Comparison of ENCODE assay signal across 11 mouse cellular contexts in genomic region chr3:88376644-88377043, GRCm38 (mm10). TPM values are rescaled to one million over a fixed set of nuclear protein-coding genes. Genes with fewer than 3 reads are reported as not detected.
DNase-seq lines count a peak whose midpoint lies in the region; ATAC-seq and TF ChIP-seq lines count a peak whose summit lies in the region.
"Not testable (repeated sequence)": the region's sequence is repeated elsewhere in the genome, so short reads cannot be mapped to it uniquely, and the experiment has no call there.
"Had no signal": no experiment of that assay in that cellular context is flagged by ENCODE, and none has a peak within 500 bp of the region (broad histone marks: within the 10 kb centered on the region; RNA-seq: fewer than 3 reads in every experiment).

No protein-coding gene starts in this region.

- 11% methylated on average over 5 of the region's 7 CpGs for WGBS in embryonic facial prominence, embryonic 11.5 days
- 40% methylated on average over 7 of the region's 7 CpGs for WGBS in forebrain, embryonic 13.5 days
- WGBS in heart, embryonic 15.5 days: 22% methylated on average over 6 of the region's 7 CpGs
- WGBS in hindbrain, embryonic 16.5 days: 20% methylated on average over 6 of the region's 7 CpGs
- 16% methylated on average over 5 of the region's 7 CpGs for WGBS in kidney, postnatal 0 days
- WGBS in liver, embryonic 12.5 days (ENCODE audit: insufficient replicate concordance): 33% methylated on average over 7 of the region's 7 CpGs
- 25% methylated on average over 5 of the region's 7 CpGs for WGBS in midbrain, embryonic 14.5 days
- WGBS in neural tube, embryonic 15.5 days: 24% methylated on average over 7 of the region's 7 CpGs

- H3K4me2 ChIP-seq in embryonic facial prominence, embryonic 11.5 days (ENCODE audit: low read depth, low read length): peak overlapping the region; percentile 39
- 0 out of 2 replicates have a peak overlapping the region, but pooled peaks have one; percentile 42 for H3K4me2 ChIP-seq in forebrain, embryonic 13.5 days
- H3K4me2 ChIP-seq in heart, embryonic 15.5 days: peak overlapping the region; percentile 52
- H3K4me2 ChIP-seq in hindbrain, embryonic 16.5 days (ENCODE audit: low read length): not testable (repeated sequence)
- peak overlapping the region; percentile 39; the same call in 1 of the 2 replicates for H3K4me2 ChIP-seq in kidney, postnatal 0 days (ENCODE audit: low read length)
- peak overlapping the region; percentile 49; the same call in 1 of the 2 replicates for H3K4me2 ChIP-seq in liver, embryonic 12.5 days
- H3K4me2 ChIP-seq in midbrain, embryonic 14.5 days (ENCODE audit: low read length): peak overlapping the region; percentile 19; the same call in 1 of the 2 replicates
- peak overlapping the region; percentile 46 for H3K4me2 ChIP-seq in neural tube, embryonic 15.5 days

- not testable (repeated sequence) for ATAC-seq in embryonic facial prominence, embryonic 11.5 days (replicated peaks; ENCODE audit: insufficient number of reproducible peaks, low FRiP score, low TSS enrichment, low read depth); heart, embryonic 15.5 days (replicated peaks; ENCODE audit: insufficient number of reproducible peaks, insufficient read depth, low FRiP score, low read depth); kidney, postnatal 0 days (replicated peaks; ENCODE audit: low FRiP score, low read depth)
- ATAC-seq in forebrain, embryonic 13.5 days: peak; percentile 9; the same call in 1 of the 2 replicates
- peak; percentile 48 for ATAC-seq in hindbrain, embryonic 16.5 days
- peak; percentile 14; the same call in 1 of the 2 replicates for ATAC-seq in liver, embryonic 12.5 days
- ATAC-seq in midbrain, embryonic 14.5 days (ENCODE audit: low FRiP score, low TSS enrichment): peak; percentile 37; the same call in 1 of the 2 replicates
- peak; percentile 37; the same call in 1 of the 2 replicates for ATAC-seq in neural tube, embryonic 15.5 days (ENCODE audit: low FRiP score)

- not testable (repeated sequence) for H3K4me1 ChIP-seq in embryonic facial prominence, embryonic 11.5 days (ENCODE audit: control insufficient read depth, insufficient read depth, low read length); heart, embryonic 15.5 days (replicated peaks); hindbrain, embryonic 16.5 days (ENCODE audit: control insufficient read depth, insufficient read depth, low read depth, low read length); kidney, postnatal 0 days (replicated peaks; ENCODE audit: insufficient read depth, low read length); midbrain, embryonic 14.5 days (ENCODE audit: control insufficient read depth, insufficient read depth, low read length); neural tube, embryonic 15.5 days
- H3K4me1 ChIP-seq in forebrain, embryonic 13.5 days: peaks cover 13% of the 10 kb centered on the region
- peaks cover 13% of the 10 kb centered on the region for H3K4me1 ChIP-seq in liver, embryonic 12.5 days

- not testable (repeated sequence) for H3K27me3 ChIP-seq in embryonic facial prominence, embryonic 11.5 days (ENCODE audit: control insufficient read depth, insufficient read depth, low read length); forebrain, embryonic 13.5 days; heart, embryonic 15.5 days; hindbrain, embryonic 16.5 days (replicated peaks; ENCODE audit: control insufficient read depth, insufficient read depth, low read length); kidney, postnatal 0 days (ENCODE audit: insufficient read depth, low read length); liver, embryonic 12.5 days (replicated peaks); midbrain, embryonic 14.5 days (ENCODE audit: control insufficient read depth, insufficient read depth, low read length); neural tube, embryonic 15.5 days (replicated peaks)

- not testable (repeated sequence) for H3K36me3 ChIP-seq in embryonic facial prominence, embryonic 11.5 days (replicated peaks; ENCODE audit: control insufficient read depth, insufficient read depth, low read depth, low read length); forebrain, embryonic 13.5 days (ENCODE audit: poor library complexity, severe bottlenecking); heart, embryonic 15.5 days; hindbrain, embryonic 16.5 days (ENCODE audit: control insufficient read depth, insufficient read depth, low read length); kidney, postnatal 0 days (ENCODE audit: insufficient read depth, low read length); liver, embryonic 12.5 days; midbrain, embryonic 14.5 days (ENCODE audit: control insufficient read depth, insufficient read depth, low read length); neural tube, embryonic 15.5 days

- H3K27ac ChIP-seq in embryonic facial prominence, embryonic 11.5 days (replicated peaks; ENCODE audit: low read depth, low read length); heart, embryonic 15.5 days; hindbrain, embryonic 16.5 days (ENCODE audit: low read depth, low read length); liver, embryonic 12.5 days; midbrain, embryonic 14.5 days (replicated peaks; ENCODE audit: low read depth, low read length): not testable (repeated sequence)
- H3K27ac ChIP-seq in forebrain, embryonic 13.5 days: peak overlapping the region; percentile 77
- H3K27ac ChIP-seq in kidney, postnatal 0 days: 0 out of 2 replicates have a peak overlapping the region, but pooled peaks have one; percentile 64
- H3K27ac ChIP-seq in neural tube, embryonic 15.5 days (replicated peaks): peak overlapping the region; percentile 61; the same call in 1 of the 2 replicates

- not testable (repeated sequence) for H3K9ac ChIP-seq in embryonic facial prominence, embryonic 11.5 days (replicated peaks; ENCODE audit: low read length); heart, embryonic 15.5 days; hindbrain, embryonic 16.5 days (ENCODE audit: low read depth, low read length); kidney, postnatal 0 days (ENCODE audit: low read depth, low read length); liver, embryonic 12.5 days; midbrain, embryonic 14.5 days (replicated peaks; ENCODE audit: low read length); neural tube, embryonic 15.5 days (replicated peaks)
- H3K9ac ChIP-seq in forebrain, embryonic 13.5 days: peak overlapping the region; percentile 40; the same call in 1 of the 2 replicates

- not testable (repeated sequence) for H3K4me3 ChIP-seq in embryonic facial prominence, embryonic 11.5 days (ENCODE audit: low read depth, low read length); forebrain, embryonic 13.5 days; heart, embryonic 15.5 days; hindbrain, embryonic 16.5 days (ENCODE audit: low read length); kidney, postnatal 0 days (replicated peaks; ENCODE audit: low read depth, low read length); liver, embryonic 12.5 days; midbrain, embryonic 14.5 days (replicated peaks; ENCODE audit: low read depth, low read length); neural tube, embryonic 15.5 days (replicated peaks)

- TF ChIP-seq CTCF in kidney, postnatal 0 days (IDR thresholded peaks at IDR 0.05; ENCODE audit: low read depth): not testable (repeated sequence)

- not testable (repeated sequence) for H3K9me3 ChIP-seq in embryonic facial prominence, embryonic 11.5 days (replicated peaks; ENCODE audit: control insufficient read depth, low read length); forebrain, embryonic 13.5 days (replicated peaks); heart, embryonic 15.5 days (replicated peaks); hindbrain, embryonic 16.5 days (ENCODE audit: control insufficient read depth, low read length); kidney, postnatal 0 days (replicated peaks; ENCODE audit: low read length); liver, embryonic 12.5 days (replicated peaks); midbrain, embryonic 14.5 days (ENCODE audit: control insufficient read depth, low read length); neural tube, embryonic 15.5 days (replicated peaks)

- DNase-seq in embryonic facial prominence, embryonic 11.5 days (ENCODE audit: low spot score): peak; percentile 40
- not testable (repeated sequence) for DNase-seq in kidney, postnatal 0 days (ENCODE audit: low spot score)
- peak; percentile 9 for DNase-seq in midbrain, embryonic 14.5 days

RNA-seq across cellular contexts. Expression of gene Bglap2, which starts 1.9 kb away (rescaled TPM):
- not detected in 2 replicates for polyA plus RNA-seq in embryonic facial prominence, embryonic 11.5 days (2014; fragmentation: Nextera tagmentation; extraction: Ambion mirVana)
- polyA plus RNA-seq in forebrain, embryonic 13.5 days (2015; fragmentation: Nextera tagmentation; extraction: Ambion mirVana): not detected in 2 replicates
- polyA plus RNA-seq in heart, embryonic 15.5 days (2015; fragmentation: Nextera tagmentation; extraction: Ambion mirVana): not detected in 2 replicates
- polyA plus RNA-seq in hindbrain, embryonic 16.5 days (2015; fragmentation: Nextera tagmentation; extraction: Ambion mirVana): not detected in 2 replicates
- polyA plus RNA-seq in kidney, postnatal 0 days (2015; fragmentation: Nextera tagmentation; extraction: Ambion mirVana): 4.2 and 7.1 TPM in 2 replicates
- not detected in 2 replicates for polyA plus RNA-seq in liver, embryonic 12.5 days (2016; fragmentation: Nextera tagmentation; extraction: Ambion mirVana)
- not detected in 2 replicates for polyA plus RNA-seq in midbrain, embryonic 14.5 days (2014; fragmentation: Nextera tagmentation; extraction: Ambion mirVana)
- not detected in 2 replicates for polyA plus RNA-seq in neural tube, embryonic 15.5 days (2015; fragmentation: Nextera tagmentation; extraction: Ambion mirVana)
- polyA plus RNA-seq: heart, embryonic 11.5 days; inflammation-experienced regulatory T-cells, adult 6 months; macrophage had no signal

RNA-seq across cellular contexts. Expression of gene Bglap3, which starts 4.1 kb away (rescaled TPM):
- polyA plus RNA-seq in embryonic facial prominence, embryonic 11.5 days (2014; fragmentation: Nextera tagmentation; extraction: Ambion mirVana): 0.32 TPM in 1 of 2 replicates, not detected in the other
- polyA plus RNA-seq in forebrain, embryonic 13.5 days (2015; fragmentation: Nextera tagmentation; extraction: Ambion mirVana): not detected in 2 replicates
- not detected in 2 replicates for polyA plus RNA-seq in heart, embryonic 15.5 days (2015; fragmentation: Nextera tagmentation; extraction: Ambion mirVana)
- polyA plus RNA-seq in hindbrain, embryonic 16.5 days (2015; fragmentation: Nextera tagmentation; extraction: Ambion mirVana): 0.09 and 0.10 TPM in 2 replicates
- 3.8 and 4.7 TPM in 2 replicates for polyA plus RNA-seq in kidney, postnatal 0 days (2015; fragmentation: Nextera tagmentation; extraction: Ambion mirVana)
- polyA plus RNA-seq in liver, embryonic 12.5 days (2016; fragmentation: Nextera tagmentation; extraction: Ambion mirVana): 0.11 and 0.13 TPM in 2 replicates
- not detected in 2 replicates for polyA plus RNA-seq in midbrain, embryonic 14.5 days (2014; fragmentation: Nextera tagmentation; extraction: Ambion mirVana)
- polyA plus RNA-seq in neural tube, embryonic 15.5 days (2015; fragmentation: Nextera tagmentation; extraction: Ambion mirVana): 0.15 and 0.28 TPM in 2 replicates
- polyA plus RNA-seq: heart, embryonic 11.5 days; inflammation-experienced regulatory T-cells, adult 6 months; macrophage had no signal

RNA-seq across cellular contexts. Expression of gene Bglap, which starts 7.6 kb away (rescaled TPM):
- 0.57 TPM in 1 of 2 replicates, not detected in the other for polyA plus RNA-seq in embryonic facial prominence, embryonic 11.5 days (2014; fragmentation: Nextera tagmentation; extraction: Ambion mirVana)
- 0.54 TPM in 1 of 2 replicates, not detected in the other for polyA plus RNA-seq in forebrain, embryonic 13.5 days (2015; fragmentation: Nextera tagmentation; extraction: Ambion mirVana)
- not detected in 2 replicates for polyA plus RNA-seq in heart, embryonic 15.5 days (2015; fragmentation: Nextera tagmentation; extraction: Ambion mirVana)
- not detected in 2 replicates for polyA plus RNA-seq in hindbrain, embryonic 16.5 days (2015; fragmentation: Nextera tagmentation; extraction: Ambion mirVana)
- not detected in 2 replicates for polyA plus RNA-seq in kidney, postnatal 0 days (2015; fragmentation: Nextera tagmentation; extraction: Ambion mirVana)
- polyA plus RNA-seq in liver, embryonic 12.5 days (2016; fragmentation: Nextera tagmentation; extraction: Ambion mirVana): not detected in 2 replicates
- 0.66 TPM in 1 of 2 replicates, not detected in the other for polyA plus RNA-seq in midbrain, embryonic 14.5 days (2014; fragmentation: Nextera tagmentation; extraction: Ambion mirVana)
- not detected in 2 replicates for polyA plus RNA-seq in neural tube, embryonic 15.5 days (2015; fragmentation: Nextera tagmentation; extraction: Ambion mirVana)
- polyA plus RNA-seq: heart, embryonic 11.5 days; inflammation-experienced regulatory T-cells, adult 6 months; macrophage had no signal

RNA-seq across cellular contexts. Expression of gene Paqr6, which starts 12.3 kb away (rescaled TPM):
- 0.60 and 0.82 TPM in 2 replicates for polyA plus RNA-seq in embryonic facial prominence, embryonic 11.5 days (2014; fragmentation: Nextera tagmentation; extraction: Ambion mirVana)
- 0.81 and 1.0 TPM in 2 replicates for polyA plus RNA-seq in forebrain, embryonic 13.5 days (2015; fragmentation: Nextera tagmentation; extraction: Ambion mirVana)
- polyA plus RNA-seq in heart, embryonic 15.5 days (2015; fragmentation: Nextera tagmentation; extraction: Ambion mirVana): 3.9 and 5.1 TPM in 2 replicates
- polyA plus RNA-seq in hindbrain, embryonic 16.5 days (2015; fragmentation: Nextera tagmentation; extraction: Ambion mirVana): 2.9 and 3.1 TPM in 2 replicates
- polyA plus RNA-seq in kidney, postnatal 0 days (2015; fragmentation: Nextera tagmentation; extraction: Ambion mirVana): 15.4 and 16.6 TPM in 2 replicates
- 9.2 and 10.0 TPM in 2 replicates for polyA plus RNA-seq in liver, embryonic 12.5 days (2016; fragmentation: Nextera tagmentation; extraction: Ambion mirVana)
- polyA plus RNA-seq in midbrain, embryonic 14.5 days (2014; fragmentation: Nextera tagmentation; extraction: Ambion mirVana): 0.63 and 1.6 TPM in 2 replicates
- 1.6 and 2.5 TPM in 2 replicates for polyA plus RNA-seq in neural tube, embryonic 15.5 days (2015; fragmentation: Nextera tagmentation; extraction: Ambion mirVana)
- polyA plus RNA-seq: inflammation-experienced regulatory T-cells, adult 6 months; macrophage had no signal

RNA-seq across cellular contexts. Expression of gene Pmf1, which starts 33.5 kb away (rescaled TPM):
- polyA plus RNA-seq in embryonic facial prominence, embryonic 11.5 days (2014; fragmentation: Nextera tagmentation; extraction: Ambion mirVana): 157 and 161 TPM in 2 replicates
- polyA plus RNA-seq in forebrain, embryonic 13.5 days (2015; fragmentation: Nextera tagmentation; extraction: Ambion mirVana): 107 TPM in 2 replicates
- 83.6 and 96.3 TPM in 2 replicates for polyA plus RNA-seq in heart, embryonic 15.5 days (2015; fragmentation: Nextera tagmentation; extraction: Ambion mirVana)
- 30.6 and 34.4 TPM in 2 replicates for polyA plus RNA-seq in hindbrain, embryonic 16.5 days (2015; fragmentation: Nextera tagmentation; extraction: Ambion mirVana)
- 97.5 and 107 TPM in 2 replicates for polyA plus RNA-seq in kidney, postnatal 0 days (2015; fragmentation: Nextera tagmentation; extraction: Ambion mirVana)
- polyA plus RNA-seq in liver, embryonic 12.5 days (2016; fragmentation: Nextera tagmentation; extraction: Ambion mirVana): 104 and 115 TPM in 2 replicates
- polyA plus RNA-seq in midbrain, embryonic 14.5 days (2014; fragmentation: Nextera tagmentation; extraction: Ambion mirVana): 24.9 and 28.3 TPM in 2 replicates
- 25.8 and 52.7 TPM in 2 replicates for polyA plus RNA-seq in neural tube, embryonic 15.5 days (2015; fragmentation: Nextera tagmentation; extraction: Ambion mirVana)
